Comparison of ENCODE assay signal across 8 mouse cellular contexts in the genomic region with DNA sequence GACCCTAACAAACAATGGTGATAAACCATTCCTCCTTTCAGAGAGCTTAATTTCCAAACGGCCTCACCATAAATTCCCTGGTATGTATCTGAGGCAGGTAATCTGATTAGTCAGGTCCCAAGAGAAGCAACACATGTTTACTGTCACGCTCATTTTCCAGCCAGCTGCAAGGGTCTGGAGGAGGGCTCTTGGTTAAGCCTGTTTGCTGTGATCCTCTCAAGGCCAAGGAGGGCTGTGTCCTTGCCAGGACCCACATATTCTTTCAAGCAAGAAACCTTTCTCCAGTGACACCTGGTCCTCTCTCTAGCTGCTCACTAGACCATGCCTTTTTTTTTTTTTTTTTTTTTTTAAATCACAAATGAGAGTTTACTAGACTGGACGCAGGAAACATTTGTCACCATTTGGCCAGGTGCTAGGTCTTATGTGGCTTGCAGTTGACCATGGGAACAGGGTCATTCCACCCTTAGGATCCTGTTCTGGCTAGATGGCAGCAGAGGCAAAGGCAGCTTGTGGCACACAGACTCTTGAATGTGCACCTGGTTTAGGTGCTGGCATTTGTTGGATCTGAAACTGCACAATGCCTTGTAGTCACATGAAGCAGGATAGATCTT.
DNase-seq lines count a peak whose midpoint lies in the region; ATAC-seq and TF ChIP-seq lines count a peak whose summit lies in the region.

No protein-coding gene starts in this region.

- ATAC-seq in lung, embryonic 16.5 days (ENCODE audit: low read depth): no peak
- ATAC-seq in stomach, embryonic 15.5 days (ENCODE audit: insufficient read depth, low FRiP score, low read depth): peak; percentile 23; the same call in 1 of the 2 replicates

- peaks cover 41% of the 10 kb centered on the region for H3K27me3 ChIP-seq in lung, embryonic 16.5 days (ENCODE audit: control insufficient read depth, insufficient read depth, low read depth, low read length)
- H3K27me3 ChIP-seq in stomach, embryonic 15.5 days (replicated peaks): no peaks in the 10 kb centered on the region

- no peak for TF ChIP-seq CTCF in lung, adult 2 months (IDR thresholded peaks at IDR 0.05; ENCODE audit: insufficient read depth, low read length)
- no peak for TF ChIP-seq CTCF in layer of hippocampus, adult 2 months (conservative IDR thresholded peaks at IDR 0.05)

- H3K27ac ChIP-seq in lung, embryonic 16.5 days (ENCODE audit: low read length): no peak overlapping the region
- H3K27ac ChIP-seq in stomach, embryonic 15.5 days: peak overlapping the region; percentile 94
- H3K27ac ChIP-seq in layer of hippocampus, adult 2 months: no peak overlapping the region; the same call in 1 of the 2 replicates

- DNase-seq in lung, adult 2 months: no peak
- peak; percentile 36 to 40 for DNase-seq in heart, postnatal 10 days
- DNase-seq in kidney, postnatal 25 days: peak; percentile 66 to 86
- DNase-seq in thymus, postnatal 0 days (ENCODE audit: low spot score): no peak
- DNase-seq in right cerebral cortex, adult 18-20 months: no peak
- no peak for DNase-seq in layer of hippocampus, adult 2 months (ENCODE audit: low spot score in 2 of 2)

- H3K4me2 ChIP-seq in lung, embryonic 16.5 days (ENCODE audit: low read depth, low read length): peak overlapping the region; percentile 23; the same call in 1 of the 2 replicates
- H3K4me2 ChIP-seq in stomach, embryonic 15.5 days: peak overlapping the region; percentile 48

- H3K36me3 ChIP-seq in lung, embryonic 16.5 days (ENCODE audit: control insufficient read depth, insufficient read depth, low read length): no peaks in the 10 kb centered on the region
- H3K36me3 ChIP-seq in stomach, embryonic 15.5 days: no peaks in the 10 kb centered on the region

- intact Hi-C loops in heart, postnatal 10 days (cut with DNase I): no loop called here

- H3K4me1 ChIP-seq in lung, embryonic 16.5 days (replicated peaks; ENCODE audit: control insufficient read depth, insufficient read depth, low read length): peaks cover 4% of the 10 kb centered on the region; the same call in 1 of the 2 replicates
- peaks cover 3% of the 10 kb centered on the region for H3K4me1 ChIP-seq in lung, adult 2 months (ENCODE audit: control insufficient read depth, insufficient read depth, low read length)
- peaks cover 13% of the 10 kb centered on the region for H3K4me1 ChIP-seq in stomach, embryonic 15.5 days

- 22% methylated on average over 3 of the region's 3 CpGs for WGBS in lung, embryonic 16.5 days
- WGBS in lung, adult 2 months: 30% methylated on average over 3 of the region's 3 CpGs
- 25% methylated on average over 3 of the region's 3 CpGs for WGBS in stomach, embryonic 15.5 days

- H3K9ac ChIP-seq in lung, embryonic 16.5 days (ENCODE audit: low read length): no peak overlapping the region
- H3K9ac ChIP-seq in stomach, embryonic 15.5 days: no peak overlapping the region

- H3K9me3 ChIP-seq in lung, embryonic 16.5 days (ENCODE audit: control insufficient read depth, low read length): no peaks in the 10 kb centered on the region
- no peaks in the 10 kb centered on the region for H3K9me3 ChIP-seq in stomach, embryonic 15.5 days

- no peak for TF ChIP-seq POLR2A in lung, adult 2 months (IDR thresholded peaks at IDR 0.05; ENCODE audit: borderline replicate concordance, extremely low read depth, low read depth, low read length)

- H3K4me3 ChIP-seq in lung, embryonic 16.5 days (ENCODE audit: low read length): no peak overlapping the region
- no peak overlapping the region for H3K4me3 ChIP-seq in lung, adult 2 months (replicated peaks; ENCODE audit: extremely low read depth, low read depth, low read length)
- no peak overlapping the region for H3K4me3 ChIP-seq in stomach, embryonic 15.5 days (replicated peaks)
- no peak overlapping the region for H3K4me3 ChIP-seq in layer of hippocampus, adult 2 months

Comparison
In these comparisons a context has a peak if more than half of its experiments do, and no peak if none do; other contexts are left out.
1. DNase-seq: peak in heart, postnatal 10 days (2 of 2) and kidney, postnatal 25 days (2 of 2); none in lung, adult 2 months (single experiment), thymus, postnatal 0 days (single experiment), right cerebral cortex, adult 18-20 months (single experiment) and layer of hippocampus, adult 2 months (0 of 2).